Mouse (Mus musculus) forebrain, postnatal 0 days (tissue): ENCODE results near the gene Cks2. TPM values are rescaled to one million over a fixed set of nuclear protein-coding genes. Genes with fewer than 3 reads are reported as not detected.

ENCODE experiments used
- ATAC-seq: fragments of 200-750 bp; cut with Nextera tagmentation; 2 replicates; pipeline ENCODE4 v1.8.0; 2017; ENCODE audit warnings: mild to moderate bottlenecking, moderate library complexity
- DNase-seq: peaks from one replicate; pipeline ENCODE4 v3.0.0-alpha.2; 2015
- H3K27ac ChIP-seq: fragments of 300-500 bp; sonication (generic); 2 replicates; pipeline ENCODE4 v1.5.1; 2014; ENCODE audit warnings: low read depth, mild to moderate bottlenecking, antibody characterized with exemption, low read length, moderate library complexity, mixed read lengths
- H3K27me3 ChIP-seq: fragments of 300-500 bp; sonication (generic); 2 replicates; pipeline ENCODE4 v1.6.1; 2014; ENCODE audit warnings: mild to moderate bottlenecking, low read length, mixed read lengths; ENCODE audit not compliant: insufficient read depth
- H3K36me3 ChIP-seq: fragments of 300-500 bp; sonication (generic); 2 replicates; pipeline ENCODE4 v1.6.1; 2014; ENCODE audit warnings: mild to moderate bottlenecking, moderate library complexity; ENCODE audit not compliant: insufficient read depth
- H3K4me1 ChIP-seq: fragments of 300-500 bp; sonication (generic); 2 replicates; pipeline ENCODE4 v1.6.1; 2014; ENCODE audit warnings: antibody characterized with exemption; ENCODE audit not compliant: insufficient read depth
- H3K4me2 ChIP-seq: fragments of 300-500 bp; sonication (generic); 2 replicates; pipeline ENCODE4 v1.6.1; 2014; ENCODE audit warnings: low read depth, mild to moderate bottlenecking, moderate library complexity
- H3K4me3 ChIP-seq: fragments of 300-500 bp; sonication (generic); 2 replicates; pipeline ENCODE4 v1.5.1; 2014; ENCODE audit warnings: low read depth, low read length, mixed read lengths
- H3K9ac ChIP-seq: fragments of 300-500 bp; sonication (generic); 2 replicates; pipeline ENCODE4 v1.6.1; 2014; ENCODE audit warnings: mild to moderate bottlenecking
- H3K9me3 ChIP-seq: fragments of 300-500 bp; sonication (generic); 2 replicates; pipeline ENCODE4 v1.6.1; 2016; ENCODE audit warnings: low read length
- CTCF ChIP-seq: sonication (generic); IDR thresholded peaks from 2 replicates; pipeline ENCODE4 v1.5.1; 2016; ENCODE audit warnings: antibody characterized with exemption, control low read depth, low read depth
- WGBS: fragments of 180-500 bp; shearing (Covaris S2); extraction: QIAGEN DNeasy Blood & Tissue Kit; methylation state at CpG from one replicate; pipeline ENCODE4 v1.1.7; 2014; 5-methylcytosine and 5-hydroxymethylcytosine counted together
- polyA plus RNA-seq: library from polyadenylated mRNA; unstranded; fragments of >200 nt; fragmentation: Nextera tagmentation; extraction: Ambion mirVana; gene quantifications from 2 replicates; pipeline ENCODE4 v1.2.1, GENCODE M21; 2015
- total RNA-seq: library from RNA; depleted of rRNA; stranded (reverse); fragments of >200 nt; gene quantifications from 2 replicates; pipeline ENCODE4 v1.2.3, GENCODE M21; 2014

The Cks2 gene
- total and polyA plus RNA-seq, 2 experiments from 2014 or later = 35.7 to 35.8 TPM

GRCm38 (mm10) chr13:51679332-51679731 lies 34.3 kb downstream of the Cks2 start:
- TF ChIP-seq CTCF = no peak
- no peak for ATAC-seq
- no peak for DNase-seq
- no peak overlapping the region for H3K4me3 ChIP-seq
- H3K4me1 ChIP-seq = no peaks in the 10 kb centered on the region
- 89% methylated on average over 4 of the region's 4 CpGs for WGBS
- H3K27ac ChIP-seq = no peak overlapping the region
- no peaks in the 10 kb centered on the region for H3K9me3 ChIP-seq
- no peak overlapping the region for H3K4me2 ChIP-seq
- no peak overlapping the region for H3K9ac ChIP-seq
- H3K36me3 ChIP-seq = peaks cover 88% of the 10 kb centered on the region
- H3K27me3 ChIP-seq = no peaks in the 10 kb centered on the region

DNA sequence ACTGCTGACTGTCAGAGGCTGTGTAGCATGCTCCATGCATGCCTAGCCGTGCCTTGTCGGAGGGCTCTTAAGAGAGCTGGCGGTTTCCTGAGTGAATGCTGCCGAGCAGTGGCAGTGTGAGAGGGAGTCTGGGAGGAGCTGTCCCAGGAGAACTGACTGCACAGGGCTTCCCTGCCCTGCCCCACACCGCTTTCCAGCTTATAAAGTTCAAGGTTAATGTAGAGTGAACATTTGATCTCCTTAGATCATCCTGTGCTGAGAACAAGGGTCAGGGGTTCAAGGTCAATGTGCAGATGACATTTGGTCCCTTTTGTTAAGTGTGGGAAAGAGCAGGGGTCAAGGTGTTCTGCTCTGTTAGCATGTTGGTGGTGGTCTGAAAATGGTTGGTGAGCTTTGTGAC lies 36.0 kb downstream of the Cks2 start:
- WGBS = 88% methylated on average over 5 of the region's 5 CpGs
- H3K9ac ChIP-seq = no peak overlapping the region
- TF ChIP-seq CTCF = no peak
- no peaks in the 10 kb centered on the region for H3K9me3 ChIP-seq
- H3K27me3 ChIP-seq = no peaks in the 10 kb centered on the region
- DNase-seq = no peak
- no peak overlapping the region for H3K4me3 ChIP-seq
- no peaks in the 10 kb centered on the region for H3K4me1 ChIP-seq
- no peak for ATAC-seq
- no peak overlapping the region for H3K4me2 ChIP-seq
- H3K27ac ChIP-seq = no peak overlapping the region
- H3K36me3 ChIP-seq = peaks cover 89% of the 10 kb centered on the region

DNA sequence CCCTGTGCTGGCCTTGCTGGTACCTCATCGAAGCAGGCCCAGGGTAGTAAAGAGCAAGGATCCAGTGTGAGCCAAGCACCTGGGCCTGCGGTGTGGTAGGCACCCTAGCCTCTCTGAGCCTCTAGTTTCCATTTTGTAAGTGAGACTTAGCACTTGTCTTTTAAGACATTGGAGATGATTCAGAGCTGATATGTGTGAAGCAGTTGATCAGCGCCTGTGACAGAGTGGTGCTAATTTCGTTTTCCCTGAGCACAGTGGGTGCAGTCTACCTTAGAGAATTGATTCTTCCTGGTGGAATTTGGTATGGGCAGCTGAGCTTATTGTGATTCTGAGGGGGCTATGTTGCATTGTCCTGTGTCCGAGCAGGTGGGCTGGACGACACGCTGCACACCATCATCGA lies 36.6 kb downstream of the Cks2 start:
- Histone ChIP-seq H3K27me3 (no peaks in the 10 kb centered on the region), H3K4me1 (no peaks in the 10 kb centered on the region), H3K9me3 (no peaks in the 10 kb centered on the region), H3K9ac (no peak overlapping the region), H3K27ac (no peak overlapping the region), H3K4me2 (no peak overlapping the region), H3K4me3 (no peak overlapping the region), H3K36me3 (peaks cover 87% of the 10 kb centered on the region)
- DNase-seq (no peak), ATAC-seq (no peak)
- WGBS = 96% methylated on average over 8 of the region's 8 CpGs
- no peak for TF ChIP-seq CTCF

DNA sequence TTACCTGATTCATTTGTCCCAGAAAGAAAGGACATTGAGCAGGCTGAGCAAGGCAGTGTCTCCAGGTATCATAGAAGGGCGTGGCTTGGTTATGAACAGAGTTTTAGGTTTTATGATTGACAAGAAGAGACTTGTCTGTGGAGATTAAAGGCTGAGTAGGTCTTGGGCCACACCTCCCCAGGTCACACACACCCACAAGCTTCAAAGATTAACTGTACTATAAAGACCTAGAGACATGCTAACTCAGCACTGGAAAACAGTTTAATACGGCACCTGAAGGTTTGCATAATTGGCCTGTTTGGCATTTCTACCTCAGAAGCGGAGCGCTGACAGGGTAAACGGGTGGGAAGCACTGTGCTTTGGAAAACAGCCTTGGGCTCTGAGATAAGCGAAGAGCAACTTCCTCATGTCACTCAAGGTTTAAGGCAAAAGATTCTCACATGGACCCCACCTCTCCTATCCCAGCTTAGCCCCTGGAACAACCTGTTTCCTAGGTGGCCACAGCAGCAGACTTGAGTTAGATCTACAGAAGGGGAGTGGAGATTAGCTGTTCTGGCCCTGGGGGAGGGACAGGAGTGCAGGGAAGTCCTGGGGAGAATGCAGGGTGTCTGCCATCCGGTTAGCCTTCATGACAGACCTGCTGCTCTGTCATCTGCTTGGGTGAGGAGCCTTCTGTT lies 40.4 kb downstream of the Cks2 start:
- Histone ChIP-seq H3K27ac (no peak overlapping the region), H3K4me3 (no peak overlapping the region), H3K36me3 (peaks cover 86% of the 10 kb centered on the region), H3K27me3 (no peaks in the 10 kb centered on the region), H3K4me2 (no peak overlapping the region), H3K9me3 (no peaks in the 10 kb centered on the region), H3K9ac (no peak overlapping the region), H3K4me1 (no peaks in the 10 kb centered on the region)
- no peak for DNase-seq
- TF ChIP-seq CTCF = no peak
- 93% methylated on average over 7 of the region's 7 CpGs for WGBS
- no peak for ATAC-seq

- Histone ChIP-seq H3K9me3 (no peaks in the 10 kb centered on the region), H3K4me3 (no peak overlapping the region), H3K4me2 (no peak overlapping the region), H3K36me3 (peaks cover 82% of the 10 kb centered on the region), H3K27ac (no peak overlapping the region), H3K27me3 (no peaks in the 10 kb centered on the region), H3K4me1 (no peaks in the 10 kb centered on the region), H3K9ac (no peak overlapping the region)
- WGBS = 97% methylated on average over 5 of the region's 5 CpGs
- TF ChIP-seq CTCF = no peak
- ATAC-seq (no peak), DNase-seq (no peak)
Observed at GRCm38 (mm10) chr13:51686966-51687365, 41.9 kb downstream of the Cks2 start.

- H3K4me2 ChIP-seq = no peak overlapping the region
- H3K9ac ChIP-seq = no peak overlapping the region
- no peaks in the 10 kb centered on the region for H3K4me1 ChIP-seq
- ATAC-seq = no peak
- DNase-seq = no peak
- H3K9me3 ChIP-seq = no peaks in the 10 kb centered on the region
- H3K36me3 ChIP-seq = peaks cover 70% of the 10 kb centered on the region
- no peak for TF ChIP-seq CTCF
- H3K4me3 ChIP-seq = no peak overlapping the region
- H3K27me3 ChIP-seq = no peaks in the 10 kb centered on the region
- 49% methylated on average over 3 of the region's 3 CpGs for WGBS
- H3K27ac ChIP-seq = no peak overlapping the region
Observed at GRCm38 (mm10) chr13:51688688-51689087, 43.7 kb downstream of the Cks2 start.

DNA sequence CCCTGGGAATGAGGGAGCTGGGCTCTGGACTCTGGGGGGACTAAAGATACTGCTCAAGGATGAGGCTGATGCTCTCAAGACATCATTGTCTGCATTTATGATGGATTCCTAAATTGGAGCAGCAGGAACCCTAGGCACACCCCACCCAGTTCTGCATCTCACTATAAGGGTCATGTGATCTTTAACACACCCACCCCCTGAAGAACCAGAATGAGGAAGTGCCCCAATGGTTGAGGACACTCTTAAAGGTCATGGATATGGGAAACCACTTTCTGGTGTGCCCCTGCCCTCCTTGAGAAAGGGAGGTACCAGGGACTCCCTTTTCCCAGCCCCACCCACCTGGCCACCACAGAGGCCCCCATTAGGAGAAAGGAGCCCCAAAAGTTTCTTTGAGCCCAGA lies 51.4 kb downstream of the Cks2 start:
- Histone ChIP-seq H3K36me3 (peaks cover 34% of the 10 kb centered on the region), H3K4me2 (no peak overlapping the region), H3K27ac (no peak overlapping the region), H3K27me3 (no peaks in the 10 kb centered on the region), H3K4me3 (no peak overlapping the region), H3K4me1 (no peaks in the 10 kb centered on the region), H3K9me3 (no peaks in the 10 kb centered on the region), H3K9ac (no peak overlapping the region)
- no peak for DNase-seq
- no peak for TF ChIP-seq CTCF
- ATAC-seq = no peak

- H3K9me3 ChIP-seq = no peaks in the 10 kb centered on the region
- no peaks in the 10 kb centered on the region for H3K4me1 ChIP-seq
- H3K4me3 ChIP-seq = no peak overlapping the region
- no peaks in the 10 kb centered on the region for H3K27me3 ChIP-seq
- H3K36me3 ChIP-seq = peaks cover 37% of the 10 kb centered on the region
- no peak for DNase-seq
- no peak overlapping the region for H3K27ac ChIP-seq
- WGBS = 77% methylated on average over 6 of the region's 6 CpGs
- ATAC-seq = peak; percentile 34
- H3K4me2 ChIP-seq = no peak overlapping the region
- no peak overlapping the region for H3K9ac ChIP-seq
- TF ChIP-seq CTCF = no peak
Observed at GRCm38 (mm10) chr13:51697455-51697854, 52.4 kb downstream of the Cks2 start.
